Mouse (Mus musculus): Measurements from ENCODE around the gene Acot13.

GRCm38 (mm10) chr13:24806079-24806478, 25.3 kb downstream of the Acot13 start:
- no peak for TF ChIP-seq POLR2A (IDR thresholded peaks at IDR 0.05; ENCODE audit: control insufficient read depth, extremely low read depth, insufficient read depth, low read length, poor library complexity)
- TF ChIP-seq CTCF (IDR thresholded peaks at IDR 0.05; ENCODE audit: borderline replicate concordance, control insufficient read depth, extremely low read depth, insufficient read depth, low read length, poor library complexity), result no peak
